Mouse (Mus musculus) hindbrain, postnatal 0 days (tissue): ENCODE measurements around the gene Inpp5b. TPM values are rescaled to one million over a fixed set of nuclear protein-coding genes. Genes with fewer than 3 reads are reported as not detected.

ENCODE experiments used
- ATAC-seq: fragments of 200-750 bp; cut with Nextera tagmentation; 2 replicates; pipeline ENCODE4 v1.8.0; 2017; ENCODE audit warnings: mild to moderate bottlenecking, moderate TSS enrichment, moderate library complexity
- DNase-seq: peaks from one replicate; pipeline ENCODE4 v3.0.0-alpha.2; 2015; ENCODE audit warnings: low spot score
- H3K27ac ChIP-seq: fragments of 300-500 bp; sonication (generic); 2 replicates; pipeline ENCODE4 v1.5.1; 2014; ENCODE audit warnings: mild to moderate bottlenecking
- H3K27me3 ChIP-seq: fragments of 300-500 bp; sonication (generic); 2 replicates; pipeline ENCODE4 v1.6.1; 2014; ENCODE audit warnings: low read length, mixed read lengths; ENCODE audit not compliant: insufficient read depth
- H3K36me3 ChIP-seq: fragments of 300-500 bp; sonication (generic); 2 replicates; pipeline ENCODE4 v1.6.1; 2014; ENCODE audit warnings: low read length, mixed read lengths; ENCODE audit not compliant: insufficient read depth
- H3K4me1 ChIP-seq: fragments of 300-500 bp; sonication (generic); 2 replicates; pipeline ENCODE4 v1.6.1; 2014; ENCODE audit warnings: antibody characterized with exemption, low read length, mixed read lengths; ENCODE audit not compliant: insufficient read depth
- H3K4me2 ChIP-seq: fragments of 300-500 bp; sonication (generic); 2 replicates; pipeline ENCODE4 v1.6.1; 2014; ENCODE audit warnings: low read depth, mild to moderate bottlenecking, low read length, moderate library complexity, mixed read lengths
- H3K4me3 ChIP-seq: fragments of 300-500 bp; sonication (generic); 2 replicates; pipeline ENCODE4 v1.5.1; 2014; ENCODE audit warnings: low read length
- H3K9ac ChIP-seq: fragments of 300-500 bp; sonication (generic); replicated peaks from 2 replicates; pipeline ENCODE4 v1.6.1; 2014; ENCODE audit warnings: mild to moderate bottlenecking, low read length, moderate library complexity, mixed read lengths
- H3K9me3 ChIP-seq: fragments of 300-500 bp; sonication (generic); 2 replicates; pipeline ENCODE4 v1.6.1; 2016; ENCODE audit warnings: low read length, mixed read lengths
- CTCF ChIP-seq: IDR thresholded peaks from 2 replicates; pipeline ENCODE4 v1.5.1; 2016; ENCODE audit warnings: antibody characterized with exemption, control low read depth, low read depth
- WGBS: fragments of 180-500 bp; shearing (Covaris S2); extraction: QIAGEN DNeasy Blood & Tissue Kit; methylation state at CpG from one replicate; pipeline ENCODE4 v1.1.7; 2014; 5-methylcytosine and 5-hydroxymethylcytosine counted together
- polyA plus RNA-seq: library from polyadenylated mRNA; unstranded; fragments of >200 nt; fragmentation: Nextera tagmentation; extraction: Ambion mirVana; gene quantifications from 2 replicates; pipeline ENCODE4 v1.2.1, GENCODE M21; 2015
- total RNA-seq: library from RNA; depleted of rRNA; stranded (reverse); fragments of >200 nt; gene quantifications from 2 replicates; pipeline ENCODE4 v1.2.3, GENCODE M21; 2014

The Inpp5b gene
- total and polyA plus RNA-seq, 2 experiments from 2014 or later: 14.9 to 16.0 TPM

GRCm38 (mm10) chr4:124829671-124830070 is 88.0 kb downstream of the Inpp5b start:
- Histone ChIP-seq H3K36me3 (peaks cover 29% of the 10 kb centered on the region; the same call in 1 of the 2 replicates), H3K27me3 (no peaks in the 10 kb centered on the region), H3K4me2 (no peak overlapping the region), H3K4me1 (no peaks in the 10 kb centered on the region), H3K27ac (no peak overlapping the region), H3K9me3 (no peaks in the 10 kb centered on the region), H3K9ac (no peak overlapping the region), H3K4me3 (no peak overlapping the region)
- 78% methylated on average over 5 of the region's 5 CpGs for WGBS
- DNase-seq: no peak
- ATAC-seq: no peak
- TF ChIP-seq CTCF: no peak

GRCm38 (mm10) chr4:124832796-124833195 is 91.1 kb downstream of the Inpp5b start:
- H3K36me3 ChIP-seq: peaks cover 18% of the 10 kb centered on the region; the same call in 1 of the 2 replicates
- WGBS: 97% methylated on average over 10 of the region's 10 CpGs
- H3K27me3 ChIP-seq: no peaks in the 10 kb centered on the region
- DNase-seq (no peak), ATAC-seq (no peak)
- H3K4me1 ChIP-seq: no peaks in the 10 kb centered on the region
- no peak overlapping the region for H3K4me2 ChIP-seq
- no peak overlapping the region for H3K9ac ChIP-seq
- TF ChIP-seq CTCF: no peak
- no peaks in the 10 kb centered on the region for H3K9me3 ChIP-seq
- H3K27ac ChIP-seq: no peak overlapping the region
- no peak overlapping the region for H3K4me3 ChIP-seq

- H3K4me3 ChIP-seq: no peak overlapping the region
- no peak overlapping the region for H3K9ac ChIP-seq
- H3K27ac ChIP-seq: no peak overlapping the region
- H3K9me3 ChIP-seq: no peaks in the 10 kb centered on the region
- H3K27me3 ChIP-seq: no peaks in the 10 kb centered on the region
- no peak for TF ChIP-seq CTCF
- peaks cover 18% of the 10 kb centered on the region; the same call in 1 of the 2 replicates for H3K36me3 ChIP-seq
- ATAC-seq: no peak
- H3K4me2 ChIP-seq: no peak overlapping the region
- DNase-seq: peak; percentile 42
- 65% methylated on average over 14 of the region's 14 CpGs for WGBS
- no peaks in the 10 kb centered on the region for H3K4me1 ChIP-seq
Observed at GRCm38 (mm10) chr4:124838035-124838700, 96.5 kb downstream of the Inpp5b start.

GRCm38 (mm10) chr4:124840998-124841397 is 99.3 kb downstream of the Inpp5b start:
- no peak overlapping the region for H3K4me3 ChIP-seq
- WGBS: 100% methylated on average over 1 of the region's 1 CpGs
- H3K27ac ChIP-seq: no peak overlapping the region
- no peak overlapping the region for H3K9ac ChIP-seq
- DNase-seq (no peak), ATAC-seq (no peak)
- H3K4me1 ChIP-seq: no peaks in the 10 kb centered on the region
- H3K36me3 ChIP-seq: peaks cover 16% of the 10 kb centered on the region; the same call in 1 of the 2 replicates
- no peak overlapping the region for H3K4me2 ChIP-seq
- TF ChIP-seq CTCF: peak; percentile 34
- H3K9me3 ChIP-seq: no peaks in the 10 kb centered on the region
- H3K27me3 ChIP-seq: no peaks in the 10 kb centered on the region

- H3K27ac ChIP-seq: no peak overlapping the region
- H3K27me3 ChIP-seq: no peaks in the 10 kb centered on the region
- H3K9ac ChIP-seq: no peak overlapping the region
- no peaks in the 10 kb centered on the region for H3K4me1 ChIP-seq
- no peak overlapping the region for H3K4me2 ChIP-seq
- WGBS: 57% methylated on average over 11 of the region's 11 CpGs
- H3K36me3 ChIP-seq: peaks cover 12% of the 10 kb centered on the region; the same call in 1 of the 2 replicates
- ATAC-seq (peak; percentile 60; the same call in 1 of the 2 replicates), DNase-seq (peak; percentile 48)
- TF ChIP-seq CTCF: peak; percentile 86
- H3K9me3 ChIP-seq: no peaks in the 10 kb centered on the region
- H3K4me3 ChIP-seq: no peak overlapping the region
Observed at GRCm38 (mm10) chr4:124843493-124843892, 101.8 kb downstream of the Inpp5b start.

- Histone ChIP-seq H3K4me3 (no peak overlapping the region), H3K9me3 (no peaks in the 10 kb centered on the region), H3K4me2 (no peak overlapping the region), H3K27me3 (no peaks in the 10 kb centered on the region), H3K4me1 (peaks cover 12% of the 10 kb centered on the region), H3K36me3 (peaks cover 3% of the 10 kb centered on the region; the same call in 1 of the 2 replicates), H3K27ac (0 out of 2 replicates have a peak overlapping the region, but pooled peaks have one; percentile 8), H3K9ac (no peak overlapping the region)
- TF ChIP-seq CTCF: peak; percentile 93
- 8% methylated on average over 8 of the region's 8 CpGs for WGBS
- ATAC-seq (peak; percentile 28; the same call in 1 of the 2 replicates), DNase-seq (peak; percentile 88)
Observed at GRCm38 (mm10) chr4:124847573-124847972, 105.9 kb downstream of the Inpp5b start.
